Mouse (Mus musculus): ENCODE results near the gene Samd8. TPM values are rescaled to one million over a fixed set of nuclear protein-coding genes. Genes with fewer than 3 reads are reported as not detected.

Samd8 gene
- polyA plus RNA-seq, 1 experiment from 2014 or later: 3.7 TPM

DNA sequence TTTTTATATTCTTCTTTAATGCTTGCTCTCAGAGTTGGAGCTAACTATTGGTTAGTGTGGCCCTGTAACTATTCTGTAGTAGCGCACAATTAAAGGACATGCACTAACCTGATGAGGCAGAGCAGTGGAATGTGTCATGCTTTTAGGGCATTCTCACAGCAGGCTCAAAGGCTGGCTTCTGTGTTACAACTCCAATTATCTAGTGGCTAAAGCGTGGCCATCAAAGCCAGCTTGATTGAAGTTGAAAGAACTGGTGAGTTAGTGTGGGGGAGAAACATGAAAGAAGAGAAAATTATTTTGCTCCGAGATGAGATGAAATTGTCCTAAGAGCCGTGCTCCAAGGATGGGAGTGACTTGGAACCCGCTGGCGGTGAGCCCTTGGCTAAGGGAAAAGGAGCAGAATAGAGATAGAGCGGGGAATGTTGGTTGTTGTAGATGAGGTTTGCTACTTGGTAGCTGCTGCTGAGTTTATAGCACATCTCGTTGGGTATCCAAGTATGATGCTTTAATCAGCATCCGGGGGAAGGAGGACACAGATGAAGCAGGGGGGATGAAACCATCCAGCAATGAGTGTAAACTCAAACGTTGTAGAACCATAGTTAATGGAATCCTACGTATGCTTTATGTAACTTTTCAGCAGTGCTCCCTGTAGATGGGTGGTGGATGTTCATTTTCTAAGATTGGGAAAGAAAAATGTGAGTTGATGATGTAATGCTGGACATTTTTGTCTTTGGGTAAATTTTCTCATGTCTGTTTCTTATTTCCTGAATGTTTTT, 22.4 kb downstream of the Samd8 start:
- Histone ChIP-seq H3K4me1 (replicated peaks) (peaks cover 13% of the 10 kb centered on the region), H3K4me3 (replicated peaks) (no peak overlapping the region), H3K27ac (no peak overlapping the region), H3K9ac (no peak overlapping the region), H3K4me2 (no peak overlapping the region), H3K27me3 (no peaks in the 10 kb centered on the region), H3K9me3 (replicated peaks) (no peaks in the 10 kb centered on the region), H3K36me3 (peaks cover 14% of the 10 kb centered on the region)
- no peak for ATAC-seq (ENCODE audit: low read depth)
- WGBS (ENCODE audit: insufficient replicate concordance): 79% methylated on average over 11 of the region's 11 CpGs
- DNase-seq: no peak

DNA sequence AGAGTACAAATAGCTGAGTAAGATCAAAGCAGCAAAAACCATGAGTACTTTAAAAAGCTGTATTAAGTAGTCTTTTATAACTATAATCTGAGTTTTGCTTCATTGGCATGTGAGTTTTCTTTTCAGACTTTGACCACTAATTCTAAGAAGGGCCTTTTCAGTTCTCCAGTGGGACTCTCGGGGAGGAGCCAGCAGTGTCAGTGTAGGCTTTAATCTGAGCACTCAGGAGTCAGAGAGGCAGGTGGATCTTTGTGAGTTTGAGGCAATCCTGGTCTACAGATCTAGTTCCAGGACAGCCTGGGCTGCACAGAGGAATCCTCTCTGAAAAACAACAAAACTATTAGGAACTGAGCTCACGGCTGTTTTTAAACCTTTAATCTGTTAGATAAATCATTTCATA, 23.6 kb downstream of the Samd8 start:
- H3K27me3 ChIP-seq: no peaks in the 10 kb centered on the region
- H3K4me1 ChIP-seq (replicated peaks): peaks cover 6% of the 10 kb centered on the region
- ATAC-seq (ENCODE audit: low read depth) (no peak), DNase-seq (no peak)
- H3K27ac ChIP-seq: no peak overlapping the region
- H3K9ac ChIP-seq: no peak overlapping the region
- H3K4me3 ChIP-seq (replicated peaks): no peak overlapping the region
- WGBS (ENCODE audit: insufficient replicate concordance): 66% methylated on average over 2 of the region's 2 CpGs
- no peak overlapping the region for H3K4me2 ChIP-seq
- H3K36me3 ChIP-seq: peaks cover 20% of the 10 kb centered on the region
- H3K9me3 ChIP-seq (replicated peaks): no peaks in the 10 kb centered on the region

DNA sequence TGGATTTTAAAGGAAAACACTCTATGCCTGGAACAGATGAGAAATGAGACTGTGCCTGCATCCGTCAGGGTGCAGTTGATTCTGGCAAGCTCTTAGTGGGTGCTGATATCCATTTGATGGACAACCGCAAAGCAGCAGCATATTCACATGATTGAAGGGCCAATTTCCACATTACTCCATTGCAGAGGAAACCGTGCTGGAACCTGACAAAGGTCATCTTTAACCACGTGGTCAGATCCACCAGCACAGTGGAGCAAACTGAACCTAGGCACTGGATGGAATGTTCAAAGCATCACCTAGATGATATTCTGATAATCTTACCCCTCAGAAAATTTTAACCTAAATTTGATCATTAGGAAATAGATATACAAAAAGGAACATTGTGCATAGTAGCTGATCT, 25.9 kb downstream of the Samd8 start:
- Histone ChIP-seq H3K27ac (no peak overlapping the region), H3K27me3 (no peaks in the 10 kb centered on the region), H3K9me3 (replicated peaks) (no peaks in the 10 kb centered on the region), H3K4me1 (replicated peaks) (peaks cover 3% of the 10 kb centered on the region), H3K9ac (no peak overlapping the region), H3K36me3 (peaks cover 37% of the 10 kb centered on the region), H3K4me2 (no peak overlapping the region), H3K4me3 (replicated peaks) (no peak overlapping the region)
- 85% methylated on average over 4 of the region's 4 CpGs for WGBS (ENCODE audit: insufficient replicate concordance)
- ATAC-seq (ENCODE audit: low read depth) (no peak), DNase-seq (no peak)

DNA sequence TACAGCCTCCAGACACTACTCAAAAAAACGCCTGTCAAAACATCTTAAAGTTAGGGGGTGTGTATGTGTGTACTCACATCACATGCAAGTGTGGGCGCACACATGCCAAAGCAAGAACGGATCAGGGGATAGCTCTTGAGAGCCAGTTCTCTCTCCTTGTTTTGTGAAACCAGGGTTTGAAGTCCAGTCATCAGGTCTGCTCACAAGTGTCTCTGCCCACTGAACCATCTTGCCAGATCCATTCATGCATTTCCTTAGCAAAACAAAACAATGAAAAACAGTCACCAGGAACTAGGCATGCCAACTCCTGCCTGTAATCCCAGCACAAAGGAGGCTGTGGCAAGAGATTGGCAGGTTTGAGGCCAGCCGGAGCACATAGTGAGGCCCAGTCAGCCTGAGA, 36.2 kb downstream of the Samd8 start:
- Histone ChIP-seq H3K36me3 (peaks cover 26% of the 10 kb centered on the region; the same call in 1 of the 2 replicates), H3K4me2 (no peak overlapping the region), H3K4me3 (replicated peaks) (no peak overlapping the region), H3K27me3 (no peaks in the 10 kb centered on the region), H3K9ac (no peak overlapping the region), H3K4me1 (replicated peaks) (peaks cover 7% of the 10 kb centered on the region), H3K27ac (no peak overlapping the region), H3K9me3 (replicated peaks) (no peaks in the 10 kb centered on the region)
- ATAC-seq (ENCODE audit: low read depth) (no peak), DNase-seq (no peak)
- WGBS (ENCODE audit: insufficient replicate concordance): 78% methylated on average over 4 of the region's 4 CpGs

DNA sequence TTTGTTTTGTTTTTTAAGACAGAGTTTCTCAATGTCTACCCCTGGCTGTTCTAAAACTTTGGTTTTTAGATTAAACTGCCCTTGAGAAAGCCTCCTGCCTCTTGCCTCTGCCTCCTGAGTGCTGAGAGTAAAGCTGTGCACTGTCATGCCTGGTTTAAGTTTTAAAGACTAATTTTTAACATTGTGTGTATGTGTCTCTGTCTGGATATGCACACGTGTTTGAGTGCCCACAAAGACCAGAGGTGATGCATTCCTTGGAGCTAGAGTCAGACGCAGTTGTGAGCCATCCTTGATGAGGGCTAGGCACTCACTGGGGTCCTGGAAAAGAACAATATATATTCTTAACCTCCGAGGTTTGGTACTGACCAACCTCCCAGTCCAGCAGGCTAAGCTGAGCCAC, 37.0 kb downstream of the Samd8 start:
- Histone ChIP-seq H3K4me2 (no peak overlapping the region), H3K9ac (no peak overlapping the region), H3K27ac (no peak overlapping the region), H3K4me1 (replicated peaks) (peaks cover 9% of the 10 kb centered on the region), H3K27me3 (no peaks in the 10 kb centered on the region), H3K9me3 (replicated peaks) (no peaks in the 10 kb centered on the region), H3K4me3 (replicated peaks) (no peak overlapping the region), H3K36me3 (peaks cover 29% of the 10 kb centered on the region; the same call in 1 of the 2 replicates)
- DNase-seq: no peak
- 72% methylated on average over 3 of the region's 3 CpGs for WGBS (ENCODE audit: insufficient replicate concordance)
- no peak for ATAC-seq (ENCODE audit: low read depth)

DNA sequence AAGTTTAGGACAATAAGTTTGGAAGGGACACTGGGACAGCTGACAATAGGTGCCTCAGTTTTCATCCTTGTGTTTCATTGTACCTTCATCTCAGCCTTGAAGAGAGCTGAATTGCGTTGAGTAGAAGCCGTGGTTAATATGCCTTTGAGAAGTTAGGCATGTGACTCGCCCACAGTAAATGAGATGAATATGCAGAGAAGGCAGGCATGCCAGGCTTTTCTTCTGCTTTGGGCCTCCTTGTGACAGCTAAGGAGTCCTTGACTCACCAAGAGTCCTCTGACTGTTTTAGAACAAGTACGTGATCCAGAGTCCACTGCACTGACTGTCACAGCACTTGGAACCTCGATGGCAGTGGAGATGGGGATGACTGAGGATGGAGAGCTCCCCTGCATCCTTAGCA, 37.8 kb downstream of the Samd8 start:
- no peak overlapping the region for H3K27ac ChIP-seq
- no peak overlapping the region for H3K9ac ChIP-seq
- peaks cover 35% of the 10 kb centered on the region for H3K36me3 ChIP-seq
- no peak for ATAC-seq (ENCODE audit: low read depth)
- no peaks in the 10 kb centered on the region for H3K27me3 ChIP-seq
- no peaks in the 10 kb centered on the region for H3K9me3 ChIP-seq (replicated peaks)
- H3K4me1 ChIP-seq (replicated peaks): peaks cover 9% of the 10 kb centered on the region
- no peak for DNase-seq
- no peak overlapping the region for H3K4me3 ChIP-seq (replicated peaks)
- H3K4me2 ChIP-seq: no peak overlapping the region
- 83% methylated on average over 5 of the region's 5 CpGs for WGBS (ENCODE audit: insufficient replicate concordance)

DNA sequence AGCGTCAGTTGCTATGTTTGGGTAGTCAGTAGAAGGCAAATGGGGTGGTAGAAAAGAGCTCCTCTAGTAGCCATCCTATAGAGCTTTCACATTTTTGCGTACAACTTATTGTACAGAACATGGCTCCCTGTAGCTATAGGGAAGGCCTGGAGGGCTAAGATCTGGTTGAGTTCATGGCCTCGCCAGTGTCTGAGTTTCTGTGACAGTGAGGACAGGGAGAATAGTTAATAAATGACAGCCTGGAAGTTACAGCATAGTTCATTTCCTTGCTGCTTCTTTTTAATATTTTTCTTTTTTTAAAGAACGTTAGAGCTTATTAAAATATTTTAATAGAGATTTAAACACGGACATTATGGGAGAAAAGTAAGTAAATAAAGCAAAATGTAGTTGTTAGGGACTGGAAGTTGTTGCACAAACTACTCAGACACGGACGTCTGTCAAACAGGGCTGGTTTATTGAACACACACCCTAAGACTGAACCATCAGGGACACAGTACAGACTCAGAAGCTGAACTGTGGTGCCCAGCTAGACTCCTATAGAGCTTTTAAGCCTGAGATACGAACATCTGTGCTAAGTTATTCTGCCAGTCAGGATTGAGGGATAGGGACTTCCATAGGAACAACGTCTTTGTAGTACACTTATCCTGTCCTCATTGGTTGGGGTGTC, 40.4 kb downstream of the Samd8 start:
- 75% methylated on average over 9 of the region's 9 CpGs for WGBS (ENCODE audit: insufficient replicate concordance)
- no peaks in the 10 kb centered on the region for H3K27me3 ChIP-seq
- no peak overlapping the region for H3K9ac ChIP-seq
- H3K4me2 ChIP-seq: no peak overlapping the region
- peaks cover 9% of the 10 kb centered on the region for H3K4me1 ChIP-seq (replicated peaks)
- no peak overlapping the region for H3K4me3 ChIP-seq (replicated peaks)
- 0 out of 2 replicates have a peak overlapping the region, but pooled peaks have one; percentile 39 for H3K27ac ChIP-seq
- ATAC-seq (ENCODE audit: low read depth) (no peak), DNase-seq (no peak)
- H3K9me3 ChIP-seq (replicated peaks): no peaks in the 10 kb centered on the region
- H3K36me3 ChIP-seq: peaks cover 46% of the 10 kb centered on the region

DNA sequence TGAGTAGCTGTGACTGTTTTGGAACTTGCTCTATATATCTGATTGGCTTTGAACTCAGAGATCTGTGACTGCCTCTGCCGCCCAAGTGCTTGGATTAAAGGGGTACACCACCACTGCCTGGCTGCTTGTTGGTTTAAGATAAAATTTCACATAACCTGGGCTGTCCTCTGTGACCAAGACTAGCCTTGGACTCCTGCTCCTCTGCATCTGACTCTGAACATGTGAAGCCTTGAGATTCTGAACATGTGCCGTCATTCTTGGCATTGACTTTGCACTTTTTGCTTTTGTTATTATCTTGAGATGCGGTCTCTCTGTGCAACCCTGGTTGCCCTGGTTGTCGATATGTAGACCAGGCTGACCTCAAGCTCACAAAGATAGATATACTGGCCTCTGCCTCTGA, 41.4 kb downstream of the Samd8 start:
- 61% methylated on average over 4 of the region's 4 CpGs for WGBS (ENCODE audit: insufficient replicate concordance)
- Histone ChIP-seq H3K27me3 (no peaks in the 10 kb centered on the region), H3K4me3 (replicated peaks) (no peak overlapping the region), H3K4me1 (replicated peaks) (peaks cover 9% of the 10 kb centered on the region), H3K9me3 (replicated peaks) (no peaks in the 10 kb centered on the region), H3K27ac (no peak overlapping the region), H3K4me2 (no peak overlapping the region), H3K36me3 (peaks cover 42% of the 10 kb centered on the region), H3K9ac (no peak overlapping the region)
- no peak for DNase-seq
- no peak for ATAC-seq (ENCODE audit: low read depth)

DNA sequence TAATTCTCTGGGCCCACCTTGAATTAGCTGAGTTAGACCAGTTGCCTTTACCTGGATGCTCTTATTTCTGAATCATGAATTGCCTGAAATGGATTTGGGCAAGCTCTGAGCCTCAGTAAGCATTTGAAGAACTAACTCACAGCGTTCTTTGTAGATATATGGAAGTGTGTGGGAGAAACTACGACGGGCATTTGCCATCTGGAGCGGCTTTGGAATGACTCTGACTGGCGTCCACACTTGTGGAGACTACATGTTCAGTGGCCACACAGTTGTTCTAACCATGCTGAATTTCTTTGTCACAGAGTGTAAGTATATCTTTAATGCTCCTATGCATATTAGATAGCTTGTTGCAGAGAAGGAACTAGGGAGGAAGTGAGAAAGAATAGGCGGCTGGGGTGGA, 41.9 kb downstream of the Samd8 start:
- ATAC-seq (ENCODE audit: low read depth) (no peak), DNase-seq (no peak)
- Histone ChIP-seq H3K9ac (no peak overlapping the region), H3K27me3 (no peaks in the 10 kb centered on the region), H3K4me1 (replicated peaks) (peaks cover 9% of the 10 kb centered on the region), H3K27ac (no peak overlapping the region), H3K36me3 (peaks cover 41% of the 10 kb centered on the region), H3K4me3 (replicated peaks) (no peak overlapping the region), H3K9me3 (replicated peaks) (no peaks in the 10 kb centered on the region), H3K4me2 (no peak overlapping the region)
- WGBS (ENCODE audit: insufficient replicate concordance): 83% methylated on average over 6 of the region's 6 CpGs

DNA sequence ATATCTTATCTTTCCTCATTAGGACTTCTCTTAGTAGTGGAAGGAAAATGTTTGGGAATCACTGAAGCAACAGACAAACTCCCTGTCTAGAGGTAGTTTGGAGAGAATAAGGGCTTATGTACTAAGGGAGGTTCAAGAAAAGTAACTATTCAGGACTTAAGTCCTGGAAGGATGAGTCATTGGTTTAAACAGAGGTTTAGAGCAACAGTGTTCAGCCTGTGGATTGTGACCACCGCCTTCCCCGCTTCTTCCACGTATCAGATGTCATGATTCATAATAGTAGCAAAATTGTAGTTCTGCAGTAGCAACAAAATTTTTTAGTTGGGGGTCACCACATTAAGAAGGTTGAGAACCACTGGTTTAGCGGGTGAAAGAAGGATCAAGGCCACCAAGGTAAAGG, 50.3 kb downstream of the Samd8 start:
- H3K9ac ChIP-seq: no peak overlapping the region
- ATAC-seq (ENCODE audit: low read depth): no peak
- no peaks in the 10 kb centered on the region for H3K27me3 ChIP-seq
- peaks cover under 1% of the 10 kb centered on the region; the same call in 1 of the 2 replicates for H3K36me3 ChIP-seq
- H3K4me3 ChIP-seq (replicated peaks): no peak overlapping the region
- WGBS (ENCODE audit: insufficient replicate concordance): 88% methylated on average over 4 of the region's 4 CpGs
- no peak for DNase-seq
- H3K4me2 ChIP-seq: no peak overlapping the region
- peaks cover 5% of the 10 kb centered on the region; the same call in 1 of the 2 replicates for H3K4me1 ChIP-seq (replicated peaks)
- no peak overlapping the region for H3K27ac ChIP-seq
- no peaks in the 10 kb centered on the region for H3K9me3 ChIP-seq (replicated peaks)

DNA sequence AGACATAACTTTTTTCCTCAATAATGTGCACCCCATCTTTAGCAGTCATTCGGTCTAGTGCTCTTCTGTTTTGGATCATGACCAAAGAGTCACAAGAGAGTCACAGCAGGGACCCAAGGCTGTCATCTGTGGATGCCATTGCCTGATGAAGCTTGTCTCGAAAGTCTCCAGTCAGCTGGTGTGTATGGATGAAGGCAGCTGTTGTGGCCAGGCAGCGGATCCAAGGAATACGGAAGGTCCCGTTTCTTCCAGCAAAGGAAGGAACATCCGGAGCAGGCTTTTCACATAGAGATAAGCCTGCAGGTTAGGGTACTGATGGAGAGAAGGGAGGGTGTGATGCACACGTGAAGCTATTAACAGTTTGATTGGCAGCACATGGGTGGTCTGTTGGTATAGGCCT, 51.3 kb downstream of the Samd8 start:
- H3K4me2 ChIP-seq: no peak overlapping the region
- no peaks in the 10 kb centered on the region for H3K27me3 ChIP-seq
- no peak overlapping the region for H3K4me3 ChIP-seq (replicated peaks)
- ATAC-seq (ENCODE audit: low read depth): no peak
- peaks cover 13% of the 10 kb centered on the region for H3K4me1 ChIP-seq (replicated peaks)
- no peak overlapping the region for H3K27ac ChIP-seq
- no peak for DNase-seq
- H3K9ac ChIP-seq: no peak overlapping the region
- H3K9me3 ChIP-seq (replicated peaks): no peaks in the 10 kb centered on the region
- H3K36me3 ChIP-seq: no peaks in the 10 kb centered on the region; the same call in 1 of the 2 replicates
- 78% methylated on average over 7 of the region's 7 CpGs for WGBS (ENCODE audit: insufficient replicate concordance)

Measured in liver, embryonic 13.5 days (tissue).